Mouse (Mus musculus): ENCODE measurements around the gene Rpl7l1.
"Not testable (repeated sequence)": the region's sequence is repeated elsewhere in the genome, so short reads cannot be mapped to it uniquely, and the experiment has no call there.

The Rpl7l1 gene

GRCm38 (mm10) chr17:46782341-46783221 is at the start of gene Rpl7l1:
Gene Rpl7l1 (minus strand): TSS chr17:46782672.
- peak; percentile 93 to 96 for DNase-seq

GRCm38 (mm10) chr17:46829856-46830535 is 47.5 kb upstream of the Rpl7l1 start:
- no peak for DNase-seq

DNA sequence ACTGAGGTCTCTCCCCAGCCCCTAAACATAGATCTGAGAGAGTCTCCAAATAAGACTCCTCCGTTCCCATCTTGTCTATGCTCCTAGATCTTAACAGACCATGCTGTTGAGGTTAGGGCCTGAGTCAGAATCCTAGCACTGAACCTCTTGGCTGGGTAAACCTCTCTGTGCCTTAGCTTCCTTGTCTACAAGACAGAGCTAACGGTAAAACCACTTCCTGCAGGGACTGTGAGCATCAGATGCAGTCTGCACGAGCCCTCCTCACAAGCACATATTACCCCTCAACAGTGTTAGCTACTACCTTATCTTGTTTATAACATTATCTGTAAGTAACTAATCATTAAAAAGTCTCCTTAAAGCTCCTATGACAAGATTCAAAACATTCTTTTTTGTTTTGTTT is 46.5 kb upstream of the Rpl7l1 start:
- no peak for DNase-seq

GRCm38 (mm10) chr17:46823091-46823490 is 40.6 kb upstream of the Rpl7l1 start:
- DNase-seq = no peak

GRCm38 (mm10) chr17:46820628-46821027 is 38.2 kb upstream of the Rpl7l1 start:
- no peak for DNase-seq

- DNase-seq = no peak
These were observed 35.3 kb upstream of the Rpl7l1 start for GRCm38 (mm10) chr17:46817734-46818158.

DNA sequence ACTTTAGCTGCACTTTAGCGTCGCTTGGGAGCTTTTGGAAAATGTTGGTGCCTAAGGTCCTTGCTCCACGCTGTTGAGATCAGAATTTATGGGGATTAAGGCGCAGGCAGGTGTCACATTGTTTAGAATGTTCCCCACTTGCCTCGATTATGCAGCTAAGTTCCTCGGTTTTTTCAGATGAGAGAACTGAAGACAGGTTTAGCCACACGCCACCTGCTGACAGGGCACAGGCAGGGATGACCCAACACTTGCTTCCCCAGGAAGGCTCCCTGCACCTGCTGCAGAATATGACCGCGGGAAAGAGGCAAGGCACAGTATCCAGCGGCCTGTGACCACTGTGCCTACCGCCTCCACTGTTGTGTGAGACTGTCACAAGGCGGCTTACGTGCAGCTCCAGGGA is 33.8 kb upstream of the Rpl7l1 start:
- peak in 1 of 2 experiments; percentile 25 for DNase-seq

GRCm38 (mm10) chr17:46814497-46814896 is 32.0 kb upstream of the Rpl7l1 start:
- no peak for DNase-seq

- no peak for DNase-seq
These were observed 31.2 kb upstream of the Rpl7l1 start for GRCm38 (mm10) chr17:46813637-46814036.

DNA sequence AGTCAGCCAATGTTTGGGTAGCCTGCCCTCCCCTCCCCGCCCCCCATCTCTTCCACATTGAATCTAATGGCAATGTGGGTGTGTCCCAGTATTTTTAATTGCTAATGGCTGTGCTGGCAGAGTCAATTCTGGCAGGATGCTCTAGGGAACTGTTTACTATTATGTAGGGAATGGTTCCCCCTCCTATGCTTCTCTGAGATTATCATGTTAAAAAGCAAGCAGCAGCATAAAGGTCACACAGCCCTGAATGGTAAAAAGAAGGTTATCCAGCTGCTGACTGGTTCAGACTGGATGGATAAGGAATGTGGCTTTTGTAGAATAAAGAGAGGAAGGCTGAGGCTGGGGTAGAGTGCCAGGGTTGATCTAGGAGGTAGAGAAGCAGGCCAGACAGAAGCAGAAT is 30.0 kb upstream of the Rpl7l1 start:
- no peak for DNase-seq

GRCm38 (mm10) chr17:46810672-46811071 is 28.2 kb upstream of the Rpl7l1 start:
- no peak for DNase-seq

GRCm38 (mm10) chr17:46809131-46809830 is 26.8 kb upstream of the Rpl7l1 start:
- DNase-seq = no peak

GRCm38 (mm10) chr17:46808376-46808775 is 25.9 kb upstream of the Rpl7l1 start:
- no peak for DNase-seq

DNA sequence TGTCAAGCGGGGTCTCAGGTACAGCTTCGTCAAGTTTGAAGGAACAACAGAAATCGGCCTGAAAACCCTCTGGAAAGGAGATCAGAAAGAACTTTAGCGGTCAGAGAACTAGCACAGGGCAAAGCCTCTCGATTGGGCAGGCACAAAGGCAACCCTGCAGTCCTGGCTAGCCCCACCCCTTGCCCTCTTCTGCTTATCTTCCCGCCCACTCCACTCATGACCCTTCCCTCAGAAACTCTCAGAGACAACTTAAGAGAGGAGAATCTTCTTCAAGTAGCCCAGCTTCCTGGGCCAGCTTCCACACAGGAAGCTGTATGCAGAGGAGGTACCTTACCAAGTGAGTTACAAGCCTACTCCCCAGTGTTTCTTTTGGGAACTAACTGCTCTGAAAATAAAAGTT is 19.3 kb upstream of the Rpl7l1 start:
- DNase-seq = no peak

DNA sequence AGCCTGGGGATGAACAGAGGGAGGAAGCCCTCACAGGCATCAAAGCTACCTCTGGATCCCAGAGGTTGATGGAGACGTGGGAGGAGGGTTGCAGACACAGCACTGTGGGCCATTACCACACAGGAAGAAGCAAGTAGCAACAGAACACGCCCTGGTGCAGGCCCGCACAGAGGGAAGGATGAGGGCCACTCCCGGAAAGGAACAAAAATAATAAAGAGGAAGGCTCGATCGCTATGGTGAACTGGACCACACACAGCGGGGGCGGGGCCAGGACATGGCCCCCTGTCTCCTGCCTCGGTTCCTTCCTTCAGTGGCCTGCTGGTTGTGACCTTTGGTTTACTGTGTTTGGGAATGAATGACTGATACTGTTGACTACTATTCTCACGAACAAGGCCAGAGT is 17.2 kb upstream of the Rpl7l1 start:
- no peak for DNase-seq

- DNase-seq = no peak
These were observed 14.9 kb upstream of the Rpl7l1 start for GRCm38 (mm10) chr17:46797386-46797785.

DNA sequence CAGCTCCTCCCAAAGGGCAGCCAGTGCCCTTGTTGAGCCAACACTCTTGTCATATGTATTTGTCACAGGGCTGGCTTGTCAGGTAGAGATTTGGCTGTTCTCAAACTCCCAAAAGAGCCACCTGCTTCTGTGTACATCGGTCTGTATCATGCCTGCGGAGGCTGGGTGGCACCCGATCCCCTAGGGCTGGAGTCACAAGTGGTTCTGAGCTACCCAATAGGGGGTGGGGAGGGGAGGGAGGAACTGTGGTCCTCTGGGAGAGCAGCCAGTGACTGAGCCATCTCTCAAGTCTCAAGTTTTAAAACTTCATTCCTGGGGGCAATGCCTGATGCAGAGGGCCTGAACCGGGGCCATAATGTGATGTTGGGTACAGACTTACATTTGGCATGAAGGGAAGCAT is 14.3 kb upstream of the Rpl7l1 start:
- DNase-seq = no peak

GRCm38 (mm10) chr17:46792963-46793362 is 10.5 kb upstream of the Rpl7l1 start:
- no peak for DNase-seq

- DNase-seq = not testable (repeated sequence)
These were observed 5.5 kb upstream of the Rpl7l1 start for GRCm38 (mm10) chr17:46787974-46788373.

DNA sequence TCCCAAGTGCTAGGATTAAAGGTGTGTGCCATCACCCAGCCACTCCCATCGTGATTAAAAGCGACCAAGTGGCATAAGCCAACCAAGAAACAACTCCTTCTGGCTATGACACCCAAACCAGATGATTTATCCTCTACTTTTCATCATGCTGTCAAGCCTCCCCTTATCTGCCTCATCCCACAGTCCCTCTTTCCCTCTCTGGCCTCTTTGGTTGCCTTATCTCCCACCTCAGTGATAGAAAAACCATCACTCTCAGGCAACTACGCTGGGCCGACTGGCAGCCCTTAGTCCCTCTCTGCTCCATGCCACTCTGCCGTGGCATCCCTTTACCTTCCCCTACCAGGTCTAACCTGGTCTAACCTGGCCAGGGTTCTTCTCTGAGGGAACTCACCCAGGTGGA is 4.5 kb upstream of the Rpl7l1 start:
- no peak for DNase-seq

DNA sequence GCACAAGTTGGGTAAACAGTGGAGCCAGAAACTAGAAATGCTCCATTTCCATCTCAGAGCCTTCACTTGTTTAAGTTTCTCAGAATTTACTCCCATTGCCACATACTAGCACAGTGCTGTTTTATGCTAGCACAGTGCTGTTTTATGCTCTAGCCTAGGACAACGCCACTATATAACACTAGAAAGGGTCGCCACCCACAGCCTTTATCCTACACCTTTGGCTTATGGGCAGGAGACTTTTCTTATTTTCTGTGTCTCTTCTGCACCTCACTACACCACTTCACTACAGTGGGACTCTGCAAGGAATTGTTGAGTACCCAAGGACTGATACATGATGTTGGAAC is 722 bp upstream of the Rpl7l1 start:
- no peak for DNase-seq

- peak in 1 of 2 experiments; percentile 20 for DNase-seq
These were observed 596 bp downstream of the Rpl7l1 start for GRCm38 (mm10) chr17:46781876-46782275.

DNA sequence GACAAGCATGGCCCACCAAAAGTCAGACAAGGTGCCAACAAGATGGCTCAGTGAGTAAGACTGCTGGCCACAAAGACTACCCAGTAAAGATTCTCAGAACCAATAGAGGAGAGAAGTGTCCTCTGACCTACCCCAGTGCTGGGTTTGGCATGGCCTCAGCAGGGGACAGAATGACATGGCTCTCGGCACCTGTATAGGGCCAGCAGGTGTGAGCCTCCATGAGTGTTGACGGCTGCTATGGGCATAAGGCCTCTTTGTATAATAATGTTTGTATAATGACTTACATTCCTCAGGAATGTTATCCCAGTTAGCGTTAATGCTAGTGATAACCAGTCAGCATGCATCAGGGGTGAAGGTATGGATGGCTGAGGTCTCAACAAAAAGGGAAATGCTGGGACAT is 6.4 kb downstream of the Rpl7l1 start:
- DNase-seq = no peak

- DNase-seq = peak in 1 of 2 experiments; percentile 5
These were observed 7.4 kb downstream of the Rpl7l1 start for GRCm38 (mm10) chr17:46775070-46775469.

Data from kidney, postnatal 4 days (tissue).